Mouse (Mus musculus) thymus, postnatal 4 days (tissue): ENCODE measurements around the gene Dtymk.
A peak's percentile ranks its signal among the peaks of the same experiment; 100 is the strongest.
"Not testable (repeated sequence)": the region's sequence is repeated elsewhere in the genome, so short reads cannot be mapped to it uniquely, and the experiment has no call there.

Source experiments
- DNase-seq: peaks from one replicate; pipeline ENCODE4 v3.0.0; 2021

The Dtymk gene

GRCm38 (mm10) chr1:93801741-93802238, at the start of gene Dtymk:
Dtymk (minus strand) TSS chr1:93801934.
- DNase-seq = peak; percentile 90

GRCm38 (mm10) chr1:93845766-93846366, 44.1 kb upstream of the Dtymk start:
- DNase-seq = not testable (repeated sequence)

DNA sequence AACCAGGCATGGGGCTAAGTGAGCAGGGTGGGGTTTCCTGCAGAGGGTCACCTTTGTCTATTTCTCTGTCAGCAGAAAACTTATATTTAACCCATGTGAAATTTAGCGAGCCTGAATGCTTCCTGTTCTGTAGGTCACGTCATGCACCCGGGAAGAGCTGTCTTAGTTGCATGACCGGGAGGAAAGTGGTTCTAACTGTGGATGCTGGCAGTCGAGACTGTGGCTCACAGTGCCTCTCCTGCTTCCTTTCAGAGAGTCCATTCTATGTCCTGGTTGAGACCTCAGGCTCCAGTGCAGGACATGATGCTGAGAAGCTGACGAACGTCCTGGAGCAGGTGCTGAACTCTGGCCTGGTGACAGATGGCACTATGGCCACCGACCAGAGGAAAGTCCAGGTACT, 36.8 kb upstream of the Dtymk start:
- not testable (repeated sequence) for DNase-seq

- DNase-seq = no peak
Observed at GRCm38 (mm10) chr1:93837335-93837734, 35.6 kb upstream of the Dtymk start.

DNA sequence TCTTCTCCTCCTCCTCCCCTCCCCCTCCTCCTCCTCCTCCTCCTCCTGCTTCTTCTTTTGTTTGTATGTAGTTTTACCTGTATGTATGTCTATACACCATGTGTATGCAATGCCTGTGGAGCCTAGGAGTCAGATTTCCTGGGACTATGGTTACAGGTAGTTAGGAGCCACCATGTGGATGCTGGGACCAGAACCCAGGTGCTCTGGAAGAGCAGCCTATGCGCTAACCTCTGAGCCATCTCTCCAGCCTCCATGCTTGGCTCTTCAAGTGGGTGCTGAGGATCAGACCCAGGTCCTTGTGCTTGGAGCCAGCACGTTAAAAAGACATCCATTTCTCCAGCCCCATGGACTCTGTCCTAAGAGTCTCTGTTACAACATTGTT, 34.8 kb upstream of the Dtymk start:
- DNase-seq = no peak

- no peak for DNase-seq
Observed at GRCm38 (mm10) chr1:93835876-93836531, 34.3 kb upstream of the Dtymk start.

- DNase-seq = no peak
Observed at GRCm38 (mm10) chr1:93835211-93835610, 33.5 kb upstream of the Dtymk start.

DNA sequence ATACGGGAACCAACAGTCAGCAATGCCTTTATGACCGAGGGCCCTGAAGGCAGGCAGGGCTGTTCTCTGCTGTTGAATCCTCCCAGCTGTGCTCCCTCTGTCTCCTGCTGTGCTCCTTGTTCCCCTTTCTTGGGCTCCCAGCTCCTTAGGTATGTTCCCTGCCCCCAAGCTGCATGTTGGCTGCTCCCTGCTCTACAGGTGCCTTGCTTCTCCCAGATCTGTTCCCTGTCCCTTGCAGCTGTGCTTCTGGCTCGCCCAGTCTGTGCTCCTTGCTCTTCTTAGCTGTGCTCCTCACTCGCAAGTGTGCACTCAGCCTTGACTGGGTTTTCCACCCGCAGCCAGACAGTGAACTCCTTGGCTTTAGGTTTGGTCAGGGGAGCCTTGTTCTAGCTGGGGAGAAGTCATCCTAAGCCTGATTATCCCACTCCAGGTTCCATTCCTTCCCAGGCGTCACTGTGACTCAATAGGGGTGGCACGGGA, 33.0 kb upstream of the Dtymk start:
- no peak for DNase-seq

GRCm38 (mm10) chr1:93832754-93833360, 31.1 kb upstream of the Dtymk start:
- peak; percentile 17 for DNase-seq

DNA sequence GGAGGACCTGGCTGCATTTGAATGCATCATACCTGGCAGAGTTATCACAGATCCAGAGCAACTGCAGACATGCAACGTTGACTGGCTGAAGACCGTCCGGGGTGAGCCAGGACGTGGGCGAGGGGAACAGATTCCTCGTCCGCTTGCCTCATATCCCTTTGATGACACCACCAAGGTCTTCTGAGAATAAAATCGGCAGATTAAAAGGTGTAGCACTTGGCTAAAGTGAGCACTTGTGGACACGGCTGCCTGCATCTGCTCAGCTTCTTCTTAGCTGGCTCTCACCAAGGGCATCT, 24.8 kb upstream of the Dtymk start:
- DNase-seq = no peak

DNA sequence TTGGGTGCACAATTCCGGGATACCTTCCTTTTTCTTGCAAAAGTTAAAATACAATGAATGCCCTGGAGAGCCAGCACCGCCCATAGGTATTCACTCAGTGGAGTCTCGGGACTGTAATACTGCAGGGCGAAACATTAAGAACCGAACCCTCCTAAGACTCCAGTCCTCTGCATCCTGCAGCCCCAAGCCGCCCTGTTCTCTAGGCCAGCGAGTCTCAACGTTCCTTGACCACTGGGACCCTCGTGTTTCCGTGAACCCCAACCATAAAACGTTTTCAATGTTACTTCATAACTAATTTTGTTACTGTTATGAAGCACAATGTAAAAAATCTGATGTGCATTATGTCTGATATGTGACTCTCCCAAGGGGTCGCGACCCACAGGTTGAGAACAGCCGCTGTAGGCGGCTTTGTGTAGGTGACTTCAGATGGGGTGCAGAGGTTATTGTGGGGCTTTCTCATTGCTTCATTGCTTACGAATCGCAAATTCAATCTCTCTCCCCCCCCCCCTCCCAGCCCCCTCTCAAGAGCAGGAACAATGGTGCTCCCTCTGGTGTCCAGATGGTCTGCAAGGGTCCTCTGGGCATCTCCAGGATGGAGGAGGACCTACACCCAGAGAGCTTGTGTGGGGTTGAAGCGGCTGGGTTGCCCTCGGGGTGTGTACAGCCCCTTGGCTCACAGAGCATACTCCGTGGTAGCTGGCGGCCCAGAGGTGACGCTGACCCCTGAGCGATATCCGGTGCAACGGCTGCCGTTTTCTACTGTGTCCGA, 24.2 kb upstream of the Dtymk start:
- peak; percentile 42 for DNase-seq

- peak; percentile 95 for DNase-seq
Observed at GRCm38 (mm10) chr1:93825105-93825674, 23.5 kb upstream of the Dtymk start.

DNA sequence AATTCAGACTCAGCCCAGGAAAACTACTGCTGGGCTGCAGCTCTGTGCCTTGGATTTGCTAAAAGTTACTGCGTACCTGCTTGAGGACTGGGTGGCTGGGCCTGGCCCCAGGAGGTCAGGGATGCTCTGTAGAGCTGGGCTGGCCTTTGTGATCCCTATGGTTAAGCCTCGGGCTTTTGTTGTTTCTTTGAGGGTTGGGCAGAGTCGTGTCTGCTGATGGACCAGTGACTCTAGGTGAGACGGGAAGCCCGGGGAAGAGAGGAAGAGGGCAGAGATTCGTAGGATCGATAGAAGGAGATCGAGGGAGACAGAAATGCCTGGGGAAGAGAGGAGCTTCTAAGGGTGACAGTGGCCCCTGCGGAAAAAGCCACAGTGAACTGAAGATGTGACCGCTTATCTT, 22.9 kb upstream of the Dtymk start, which contains the start of gene D2hgdh:
Gene D2hgdh (plus strand): TSS at position 301 of the 400 bp plus-strand sequence.
- peak; percentile 36 for DNase-seq

DNA sequence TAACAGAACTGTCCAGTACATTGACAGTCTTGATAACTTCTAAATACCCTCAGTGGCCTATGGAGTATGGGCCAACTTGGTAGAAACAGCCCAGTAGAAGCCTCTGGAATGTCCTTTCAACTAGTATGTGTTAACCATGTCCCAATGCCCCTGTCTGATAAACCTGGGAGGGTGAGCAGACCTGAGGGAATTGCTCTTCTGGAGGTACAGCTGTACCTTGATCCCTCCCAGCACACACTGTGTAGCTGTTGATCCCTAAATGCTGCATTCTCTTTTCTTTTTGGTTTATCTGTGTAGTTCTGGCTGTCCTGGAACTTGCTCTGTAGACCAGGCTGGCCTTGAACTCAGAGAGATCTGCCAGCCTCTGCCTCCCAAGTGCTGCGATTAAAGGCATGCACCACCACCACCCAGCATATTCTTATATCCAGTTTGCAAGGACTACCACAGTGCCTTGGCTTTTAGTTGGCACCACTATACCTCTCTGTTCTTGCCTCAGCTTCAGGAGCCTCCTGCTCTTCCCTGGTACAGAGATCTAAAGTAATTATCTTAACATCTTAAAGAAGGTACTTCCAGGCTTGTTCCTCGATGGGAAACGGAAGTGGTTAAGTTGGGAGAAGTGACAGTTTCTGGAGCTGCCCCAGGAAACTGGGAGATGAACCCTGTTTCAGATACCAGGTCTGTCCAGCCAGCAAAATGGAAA, 22.2 kb upstream of the Dtymk start:
- DNase-seq = no peak

DNA sequence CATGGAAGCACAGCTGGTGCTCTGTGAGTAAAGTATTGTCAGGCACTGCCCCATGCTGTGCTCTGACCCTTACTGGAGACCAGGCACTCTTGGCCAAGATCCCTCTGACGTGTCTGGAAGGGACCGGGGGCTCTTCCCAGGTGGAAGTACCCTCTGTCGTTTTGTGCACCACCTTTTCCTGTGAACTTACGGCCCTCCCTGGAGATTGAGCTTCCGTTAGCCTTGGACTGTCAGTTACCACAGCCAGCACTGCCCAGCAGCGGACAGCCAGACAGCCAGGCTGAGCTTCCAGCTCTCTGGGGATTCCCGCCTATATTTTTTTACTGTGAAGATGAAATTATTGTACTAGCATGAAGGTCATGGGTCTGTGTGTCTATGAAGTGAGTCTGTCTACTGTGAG, 17.0 kb upstream of the Dtymk start:
- no peak for DNase-seq

GRCm38 (mm10) chr1:93817823-93818532, 16.2 kb upstream of the Dtymk start:
- no peak for DNase-seq

DNA sequence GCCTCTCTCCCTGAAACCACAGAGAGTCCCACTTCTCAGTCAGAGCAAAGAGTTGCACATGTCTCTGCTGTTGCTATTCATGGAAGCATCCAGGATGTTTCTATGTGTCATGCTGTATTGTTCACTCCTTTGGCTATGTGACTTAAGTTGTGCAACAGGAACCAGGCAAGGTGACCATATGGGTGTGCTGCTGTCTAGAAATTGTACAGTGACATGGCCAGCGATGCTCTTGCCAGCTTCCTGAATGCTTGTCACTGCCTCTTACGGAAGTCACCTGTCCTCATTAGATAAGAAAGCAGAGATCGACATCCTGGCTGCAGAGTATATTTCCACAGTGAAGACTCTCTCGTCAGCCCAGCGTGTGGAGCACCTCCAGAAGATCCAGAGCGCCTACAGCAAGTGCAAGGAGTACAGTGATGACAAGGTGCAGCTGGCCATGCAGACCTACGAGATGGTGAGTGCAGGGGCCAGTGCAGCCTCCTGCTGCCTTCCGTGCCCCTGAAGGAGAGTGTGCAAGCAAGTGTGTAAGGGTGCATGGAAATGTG, 9.8 kb upstream of the Dtymk start:
- no peak for DNase-seq

- no peak for DNase-seq
Observed at GRCm38 (mm10) chr1:93810011-93810410, 8.3 kb upstream of the Dtymk start.

GRCm38 (mm10) chr1:93808871-93809270, 7.1 kb upstream of the Dtymk start:
- DNase-seq = no peak

GRCm38 (mm10) chr1:93805221-93805951, 3.7 kb upstream of the Dtymk start:
- DNase-seq = no peak

- DNase-seq = no peak
Observed at GRCm38 (mm10) chr1:93804818-93805217, 3.1 kb upstream of the Dtymk start.
